Mouse (Mus musculus): ENCODE measurements around the gene Scrn3.

DNA sequence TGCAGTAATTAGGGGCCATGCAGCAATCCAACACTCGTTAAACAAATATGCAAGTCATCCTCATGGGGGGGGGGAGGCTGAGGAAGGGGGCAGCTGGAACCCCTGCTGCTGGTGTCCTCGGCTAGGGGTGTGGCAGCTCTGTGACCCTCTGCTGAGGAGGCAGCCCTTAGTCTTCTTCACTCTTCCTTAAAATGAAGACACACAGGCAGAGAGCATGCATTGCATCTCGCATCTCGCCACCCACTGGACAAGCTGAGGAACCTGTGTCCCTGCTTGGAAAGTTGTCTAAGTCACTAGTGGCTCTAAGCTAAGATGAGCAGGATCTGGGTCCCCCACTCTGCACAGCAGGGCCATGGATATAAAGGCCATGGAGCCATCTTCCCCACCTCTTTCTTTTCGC, 46.4 kb upstream of the Scrn3 start:
- TF ChIP-seq CTCF (IDR thresholded peaks at IDR 0.05; ENCODE audit: extremely low read depth, insufficient read depth, low read length), result peak; percentile 30
- TF ChIP-seq POLR2A (IDR thresholded peaks at IDR 0.05; ENCODE audit: extremely low read depth, insufficient read depth, low read length), result no peak

All from cortical plate, adult 2 months (tissue).